In the genomic region with DNA sequence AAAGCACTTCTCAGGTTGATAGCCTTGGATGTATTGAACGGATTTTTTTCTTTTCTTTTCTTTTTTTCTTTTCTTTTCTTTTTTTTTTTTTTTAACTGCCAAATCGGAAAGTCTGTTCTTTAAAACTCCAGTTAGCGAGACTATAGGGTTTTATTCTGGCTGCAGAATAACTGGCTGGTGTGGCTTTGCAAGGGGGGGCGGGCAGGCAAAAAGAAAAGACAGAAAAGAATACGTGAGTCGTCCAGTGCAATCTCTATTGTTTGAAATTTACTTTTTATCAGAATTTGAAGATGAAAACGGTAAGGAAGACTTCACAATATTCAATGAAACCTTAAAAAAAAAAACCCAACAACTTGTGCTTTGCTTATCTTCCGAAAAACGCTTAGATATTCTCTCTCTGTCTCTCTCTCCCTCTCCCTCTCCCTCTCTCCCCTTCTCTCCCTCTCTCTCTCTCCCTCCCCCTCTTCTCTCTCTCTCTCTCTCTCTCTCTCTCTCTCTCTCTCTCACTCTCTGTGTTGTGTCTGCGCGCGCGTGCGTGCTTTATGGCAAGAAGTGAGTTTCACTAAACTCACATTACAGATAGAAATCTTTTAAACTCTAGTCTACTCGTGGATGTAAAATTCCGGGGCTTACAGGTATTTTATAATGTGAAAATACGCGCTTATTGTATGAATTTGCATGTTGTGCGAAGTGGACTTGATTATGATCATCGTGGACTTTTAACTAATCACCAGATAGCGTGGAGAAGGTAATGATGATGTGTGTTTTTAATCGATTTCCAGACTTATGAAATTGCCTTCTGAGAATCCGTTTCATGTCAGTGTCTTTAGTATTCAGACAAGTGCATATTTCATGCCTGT, we compare ENCODE assay signal across 8 mouse cellular contexts. TPM values are rescaled to one million over a fixed set of nuclear protein-coding genes. Genes with fewer than 3 reads are reported as not detected.
DNase-seq lines count a peak whose midpoint lies in the region; ATAC-seq and TF ChIP-seq lines count a peak whose summit lies in the region.

A gene (plus strand): TSS at position 470 of the 860 bp plus-strand sequence.

- no peak for ATAC-seq in G1E (ENCODE audit: extremely low read depth, insufficient number of reproducible peaks, low FRiP score, poor library complexity, severe bottlenecking)
- ATAC-seq in embryonic facial prominence, embryonic 11.5 days (replicated peaks; ENCODE audit: insufficient number of reproducible peaks, low FRiP score, low TSS enrichment, low read depth) = no peak
- no peak for ATAC-seq in hindbrain, embryonic 14.5 days (ENCODE audit: low FRiP score)
- ATAC-seq in liver, embryonic 11.5 days (replicated peaks; ENCODE audit: low FRiP score) = no peak; the same call in 1 of the 2 replicates
- ATAC-seq in neural tube, embryonic 13.5 days (ENCODE audit: low read depth) = 0 out of 2 replicates have a peak, but pooled peaks have one; percentile 41

- H3K27me3 ChIP-seq in heart, embryonic 10.5 days (ENCODE audit: insufficient read depth, poor library complexity, severe bottlenecking) = no peaks in the 10 kb centered on the region
- H3K27me3 ChIP-seq in G1E (ENCODE audit: insufficient read depth, low read length) = no peaks in the 10 kb centered on the region
- H3K27me3 ChIP-seq in embryonic facial prominence, embryonic 11.5 days (ENCODE audit: control insufficient read depth, insufficient read depth, low read length) = no peaks in the 10 kb centered on the region
- no peaks in the 10 kb centered on the region for H3K27me3 ChIP-seq in hindbrain, embryonic 14.5 days (ENCODE audit: control insufficient read depth, insufficient read depth, low read length)
- no peaks in the 10 kb centered on the region for H3K27me3 ChIP-seq in liver, embryonic 11.5 days (replicated peaks; ENCODE audit: control insufficient read depth, insufficient read depth, low read length)
- H3K27me3 ChIP-seq in neural tube, embryonic 13.5 days = no peaks in the 10 kb centered on the region

- no peaks in the 10 kb centered on the region for H3K36me3 ChIP-seq in heart, embryonic 10.5 days
- H3K36me3 ChIP-seq in G1E (replicated peaks) = no peaks in the 10 kb centered on the region
- H3K36me3 ChIP-seq in embryonic facial prominence, embryonic 11.5 days (replicated peaks; ENCODE audit: control insufficient read depth, insufficient read depth, low read depth, low read length) = no peaks in the 10 kb centered on the region
- H3K36me3 ChIP-seq in hindbrain, embryonic 14.5 days (replicated peaks; ENCODE audit: control insufficient read depth, insufficient read depth) = no peaks in the 10 kb centered on the region
- H3K36me3 ChIP-seq in liver, embryonic 11.5 days (ENCODE audit: control insufficient read depth, insufficient read depth, low read length) = no peaks in the 10 kb centered on the region
- H3K36me3 ChIP-seq in neural tube, embryonic 13.5 days = no peaks in the 10 kb centered on the region

- H3K9ac ChIP-seq in embryonic facial prominence, embryonic 11.5 days (replicated peaks; ENCODE audit: low read length) = peak within 1 kb of the TSS; percentile 28
- peak within 1 kb of the TSS; percentile 43 for H3K9ac ChIP-seq in hindbrain, embryonic 14.5 days
- peak within 1 kb of the TSS; percentile 52 for H3K9ac ChIP-seq in liver, embryonic 11.5 days (ENCODE audit: low read depth, low read length)
- peak within 1 kb of the TSS; percentile 61 for H3K9ac ChIP-seq in neural tube, embryonic 13.5 days

- no peak for TF ChIP-seq CTCF in G1E (IDR thresholded peaks at IDR 0.05; ENCODE audit: low read depth, low read length)

- peak within 1 kb of the TSS; percentile 67 for H3K4me3 ChIP-seq in heart, embryonic 10.5 days
- peak within 1 kb of the TSS; percentile 69 for H3K4me3 ChIP-seq in G1E (ENCODE audit: low read depth, low read length)
- peak within 1 kb of the TSS; percentile 40 for H3K4me3 ChIP-seq in embryonic facial prominence, embryonic 11.5 days (ENCODE audit: low read depth, low read length)
- H3K4me3 ChIP-seq in hindbrain, embryonic 14.5 days (replicated peaks; ENCODE audit: low read length) = peak within 1 kb of the TSS; percentile 41
- H3K4me3 ChIP-seq in liver, embryonic 11.5 days (ENCODE audit: low read depth, low read length) = peak within 1 kb of the TSS; percentile 64
- peak within 1 kb of the TSS; percentile 44 for H3K4me3 ChIP-seq in neural tube, embryonic 13.5 days

- H3K4me1 ChIP-seq in heart, embryonic 10.5 days = 0 out of 2 replicates have a peak, but pooled peaks cover 6% of the 10 kb centered on the region
- peaks cover 17% of the 10 kb centered on the region for H3K4me1 ChIP-seq in G1E (ENCODE audit: insufficient read depth, low read depth, low read length)
- H3K4me1 ChIP-seq in embryonic facial prominence, embryonic 11.5 days (ENCODE audit: control insufficient read depth, insufficient read depth, low read length) = no peaks in the 10 kb centered on the region
- peaks cover 7% of the 10 kb centered on the region; the same call in 1 of the 2 replicates for H3K4me1 ChIP-seq in hindbrain, embryonic 14.5 days (replicated peaks; ENCODE audit: control insufficient read depth, insufficient read depth, low read length)
- H3K4me1 ChIP-seq in liver, embryonic 11.5 days (replicated peaks; ENCODE audit: control insufficient read depth, insufficient read depth, low read length) = peaks cover 13% of the 10 kb centered on the region
- peaks cover 25% of the 10 kb centered on the region for H3K4me1 ChIP-seq in neural tube, embryonic 13.5 days (replicated peaks)

- WGBS in heart, embryonic 10.5 days = under 1% methylated on average over 23 of the region's 23 CpGs
- under 1% methylated on average over 23 of the region's 23 CpGs for WGBS in embryonic facial prominence, embryonic 11.5 days
- under 1% methylated on average over 23 of the region's 23 CpGs for WGBS in hindbrain, embryonic 14.5 days
- WGBS in liver, embryonic 11.5 days = under 1% methylated on average over 23 of the region's 23 CpGs
- WGBS in neural tube, embryonic 13.5 days = under 1% methylated on average over 23 of the region's 23 CpGs

- peak within 1 kb of the TSS; percentile 51 for H3K4me2 ChIP-seq in embryonic facial prominence, embryonic 11.5 days (ENCODE audit: low read depth, low read length)
- peak within 1 kb of the TSS; percentile 77 for H3K4me2 ChIP-seq in hindbrain, embryonic 14.5 days (replicated peaks)
- peak within 1 kb of the TSS; percentile 82 for H3K4me2 ChIP-seq in liver, embryonic 11.5 days
- peak within 1 kb of the TSS; percentile 69 for H3K4me2 ChIP-seq in neural tube, embryonic 13.5 days

- peak within 1 kb of the TSS; percentile 88 for H3K27ac ChIP-seq in heart, embryonic 10.5 days
- H3K27ac ChIP-seq in embryonic facial prominence, embryonic 11.5 days (replicated peaks; ENCODE audit: low read depth, low read length) = peak within 1 kb of the TSS; percentile 48
- H3K27ac ChIP-seq in hindbrain, embryonic 14.5 days = peak within 1 kb of the TSS; percentile 62; the same call in 1 of the 2 replicates
- peak within 1 kb of the TSS; percentile 51 for H3K27ac ChIP-seq in liver, embryonic 11.5 days (ENCODE audit: low read depth, low read length)
- H3K27ac ChIP-seq in neural tube, embryonic 13.5 days (replicated peaks) = peak within 1 kb of the TSS; percentile 69

- DNase-seq in heart, embryonic 10.5 days (ENCODE audit: low spot score) = no peak
- DNase-seq in heart, postnatal 25 days (ENCODE audit: low spot score) = no peak
- no peak for DNase-seq in G1E (ENCODE audit: low spot score)
- DNase-seq in embryonic facial prominence, embryonic 11.5 days (ENCODE audit: low spot score) = peak; percentile 68
- DNase-seq in hindbrain, embryonic 14.5 days (ENCODE audit: low spot score) = peak; percentile 39
- DNase-seq in liver, embryonic 11.5 days (ENCODE audit: low spot score) = peak; percentile 31
- no peak for DNase-seq in gastrocnemius, adult 8-10 months (ENCODE audit: low spot score in 2 of 2)

- intact Hi-C loops in heart, postnatal 25 days (cut with DNase I) = loop anchor here (5.0 kb wide), 1 partner anchor 655 kb away; no protein-coding TSS in a partner anchor

- H3K9me3 ChIP-seq in heart, embryonic 10.5 days = no peaks in the 10 kb centered on the region
- no peaks in the 10 kb centered on the region for H3K9me3 ChIP-seq in G1E (replicated peaks)
- no peaks in the 10 kb centered on the region for H3K9me3 ChIP-seq in embryonic facial prominence, embryonic 11.5 days (replicated peaks; ENCODE audit: control insufficient read depth, low read length)
- no peaks in the 10 kb centered on the region for H3K9me3 ChIP-seq in hindbrain, embryonic 14.5 days (ENCODE audit: control insufficient read depth, low read length)
- H3K9me3 ChIP-seq in liver, embryonic 11.5 days (ENCODE audit: control insufficient read depth, low read length) = no peaks in the 10 kb centered on the region
- no peaks in the 10 kb centered on the region for H3K9me3 ChIP-seq in neural tube, embryonic 13.5 days

RNA-seq across cellular contexts. Expression of the gene that starts here (rescaled TPM):
- polyA plus RNA-seq in heart, embryonic 10.5 days (2016; fragmentation: Nextera tagmentation; extraction: Ambion mirVana) = 3.1 and 4.4 TPM in 2 replicates
- 1 to 10 TPM; 3.5 to 3.8 TPM for total RNA-seq in heart, postnatal 25 days (2021)
- total RNA-seq in G1E (2014; fragmentation: Nextera tagmentation) (11.8 and 13.4 TPM in 2 replicates), G1E (2017) (11.9 and 12.5 TPM in 2 replicates)
- 0.13 and 0.26 TPM in 2 replicates for polyA plus RNA-seq in G1E (2012)
- 3.1 and 3.7 TPM in 2 replicates for polyA plus RNA-seq in embryonic facial prominence, embryonic 11.5 days (2014; fragmentation: Nextera tagmentation; extraction: Ambion mirVana)
- polyA plus RNA-seq in hindbrain, embryonic 14.5 days (2014; fragmentation: Nextera tagmentation; extraction: Ambion mirVana) = 2.0 and 2.5 TPM in 2 replicates
- 0.82 and 0.95 TPM in 2 replicates for polyA plus RNA-seq in liver, embryonic 11.5 days (2014; fragmentation: Nextera tagmentation; extraction: Ambion mirVana)
- polyA plus RNA-seq in neural tube, embryonic 13.5 days (2015; fragmentation: Nextera tagmentation; extraction: Ambion mirVana) = 1.0 and 1.6 TPM in 2 replicates
- total RNA-seq in gastrocnemius, adult 8-10 months (2022) = 1 to 10 TPM in 2 of 4 experiments, under 1 TPM in 2; 0.75 to 1.3 (median 1.0) TPM

Comparison
In these comparisons a context has a peak if more than half of its experiments do, and no peak if none do; other contexts are left out.
1. Peak in DNase-seq, H3K4me3 ChIP-seq, H3K27ac ChIP-seq, H3K9ac ChIP-seq and H3K4me2 ChIP-seq in liver, embryonic 11.5 days; RNA of the gene not detected or under 1 TPM.
2. DNase-seq: peak in embryonic facial prominence, embryonic 11.5 days (single experiment) and hindbrain, embryonic 14.5 days (single experiment); none in heart, embryonic 10.5 days (single experiment), heart, postnatal 25 days (single experiment), G1E (single experiment) and gastrocnemius, adult 8-10 months (0 of 2).
3. Peak in every context shown above with its lines, with median percentiles within 50 percentile points of each other: H3K27ac ChIP-seq, H3K4me3 ChIP-seq, H3K4me2 ChIP-seq and H3K9ac ChIP-seq.